Mouse (Mus musculus): ENCODE results near the gene Swt1. TPM values are rescaled to one million over a fixed set of nuclear protein-coding genes. Genes with fewer than 3 reads are reported as not detected.
A peak's percentile ranks its signal among the peaks of the same experiment; 100 is the strongest.

Swt1 gene
- polyA plus RNA-seq, 1 experiment from 2014 or later = 17.2 TPM

- ATAC-seq (peak; percentile 29; the same call in 1 of the 2 replicates), DNase-seq (no peak)
- Histone ChIP-seq H3K36me3 (replicated peaks; ENCODE audit: insufficient read depth, low read length) (peaks cover 55% of the 10 kb centered on the region), H3K4me1 (ENCODE audit: insufficient read depth) (no peaks in the 10 kb centered on the region), H3K4me3 (ENCODE audit: low read depth, low read length) (no peak overlapping the region), H3K4me2 (ENCODE audit: low read depth, low read length) (no peak overlapping the region), H3K9me3 (ENCODE audit: low read length) (no peaks in the 10 kb centered on the region), H3K27ac (ENCODE audit: low read depth) (no peak overlapping the region), H3K27me3 (ENCODE audit: insufficient read depth, low read length) (no peaks in the 10 kb centered on the region), H3K9ac (replicated peaks) (no peak overlapping the region)
- 30% methylated on average over 5 of the region's 5 CpGs for WGBS (ENCODE audit: insufficient replicate concordance)
- TF ChIP-seq EP300 (IDR thresholded peaks at IDR 0.05; ENCODE audit: low read depth) = no peak
- no peak for TF ChIP-seq CTCF (IDR thresholded peaks at IDR 0.05; ENCODE audit: low read depth)
Measured at GRCm38 (mm10) chr1:151457087-151457486, 28.8 kb upstream of the Swt1 start.

- no peak for DNase-seq
- no peaks in the 10 kb centered on the region for H3K27me3 ChIP-seq (ENCODE audit: insufficient read depth, low read length)
- H3K4me1 ChIP-seq (ENCODE audit: insufficient read depth) = no peaks in the 10 kb centered on the region
- no peaks in the 10 kb centered on the region for H3K9me3 ChIP-seq (ENCODE audit: low read length)
- ATAC-seq = no peak
- WGBS (ENCODE audit: insufficient replicate concordance) = 95% methylated on average over 11 of the region's 11 CpGs
- peaks cover 50% of the 10 kb centered on the region for H3K36me3 ChIP-seq (replicated peaks; ENCODE audit: insufficient read depth, low read length)
- H3K4me2 ChIP-seq (ENCODE audit: low read depth, low read length) = no peak overlapping the region
- TF ChIP-seq CTCF (IDR thresholded peaks at IDR 0.05; ENCODE audit: low read depth) (no peak), EP300 (IDR thresholded peaks at IDR 0.05; ENCODE audit: low read depth) (no peak)
- H3K27ac ChIP-seq (ENCODE audit: low read depth) = no peak overlapping the region
- H3K4me3 ChIP-seq (ENCODE audit: low read depth, low read length) = no peak overlapping the region
- H3K9ac ChIP-seq (replicated peaks) = no peak overlapping the region
Measured at GRCm38 (mm10) chr1:151451946-151452345, 23.7 kb upstream of the Swt1 start.

- Histone ChIP-seq H3K9ac (replicated peaks) (no peak overlapping the region), H3K4me3 (ENCODE audit: low read depth, low read length) (no peak overlapping the region), H3K4me2 (ENCODE audit: low read depth, low read length) (no peak overlapping the region), H3K9me3 (ENCODE audit: low read length) (no peaks in the 10 kb centered on the region), H3K36me3 (replicated peaks; ENCODE audit: insufficient read depth, low read length) (peaks cover 52% of the 10 kb centered on the region), H3K27me3 (ENCODE audit: insufficient read depth, low read length) (no peaks in the 10 kb centered on the region), H3K27ac (ENCODE audit: low read depth) (no peak overlapping the region), H3K4me1 (ENCODE audit: insufficient read depth) (no peaks in the 10 kb centered on the region)
- DNase-seq = no peak
- WGBS (ENCODE audit: insufficient replicate concordance) = 88% methylated on average over 1 of the region's 2 CpGs
- no peak for TF ChIP-seq EP300 (IDR thresholded peaks at IDR 0.05; ENCODE audit: low read depth)
- peak; percentile 17; the same call in 1 of the 2 replicates for TF ChIP-seq CTCF (IDR thresholded peaks at IDR 0.05; ENCODE audit: low read depth)
- ATAC-seq = no peak
Measured at GRCm38 (mm10) chr1:151450851-151451250, 22.6 kb upstream of the Swt1 start.

GRCm38 (mm10) chr1:151449866-151450265 is 21.6 kb upstream of the Swt1 start:
- peaks cover 59% of the 10 kb centered on the region for H3K36me3 ChIP-seq (replicated peaks; ENCODE audit: insufficient read depth, low read length)

GRCm38 (mm10) chr1:151435431-151435830 is 7.2 kb upstream of the Swt1 start:
- no peak overlapping the region for H3K27ac ChIP-seq (ENCODE audit: low read depth)
- ATAC-seq (no peak), DNase-seq (no peak)
- no peak overlapping the region for H3K9ac ChIP-seq (replicated peaks)
- H3K4me1 ChIP-seq (ENCODE audit: insufficient read depth) = no peaks in the 10 kb centered on the region
- no peaks in the 10 kb centered on the region for H3K27me3 ChIP-seq (ENCODE audit: insufficient read depth, low read length)
- WGBS (ENCODE audit: insufficient replicate concordance) = 87% methylated on average over 6 of the region's 6 CpGs
- peaks cover 46% of the 10 kb centered on the region for H3K36me3 ChIP-seq (replicated peaks; ENCODE audit: insufficient read depth, low read length)
- H3K9me3 ChIP-seq (ENCODE audit: low read length) = no peaks in the 10 kb centered on the region
- TF ChIP-seq EP300 (IDR thresholded peaks at IDR 0.05; ENCODE audit: low read depth) (no peak), CTCF (IDR thresholded peaks at IDR 0.05; ENCODE audit: low read depth) (no peak)
- no peak overlapping the region for H3K4me2 ChIP-seq (ENCODE audit: low read depth, low read length)
- H3K4me3 ChIP-seq (ENCODE audit: low read depth, low read length) = no peak overlapping the region

More at GRCm38 (mm10) chr1:151449866-151450265, 21.6 kb upstream of the Swt1 start:
- no peak overlapping the region for H3K27ac ChIP-seq (ENCODE audit: low read depth)
- 92% methylated on average over 10 of the region's 10 CpGs for WGBS (ENCODE audit: insufficient replicate concordance)
- ATAC-seq (no peak), DNase-seq (no peak)
- no peaks in the 10 kb centered on the region for H3K4me1 ChIP-seq (ENCODE audit: insufficient read depth)
- no peak overlapping the region for H3K9ac ChIP-seq (replicated peaks)
- H3K4me3 ChIP-seq (ENCODE audit: low read depth, low read length) = no peak overlapping the region
- TF ChIP-seq EP300 (IDR thresholded peaks at IDR 0.05; ENCODE audit: low read depth) (no peak), CTCF (IDR thresholded peaks at IDR 0.05; ENCODE audit: low read depth) (no peak)
- H3K9me3 ChIP-seq (ENCODE audit: low read length) = no peaks in the 10 kb centered on the region
- no peaks in the 10 kb centered on the region for H3K27me3 ChIP-seq (ENCODE audit: insufficient read depth, low read length)
- no peak overlapping the region for H3K4me2 ChIP-seq (ENCODE audit: low read depth, low read length)

- Histone ChIP-seq H3K9me3 (ENCODE audit: low read length) (no peaks in the 10 kb centered on the region), H3K36me3 (replicated peaks; ENCODE audit: insufficient read depth, low read length) (peaks cover 3% of the 10 kb centered on the region; the same call in 1 of the 2 replicates), H3K4me1 (ENCODE audit: insufficient read depth) (peaks cover 9% of the 10 kb centered on the region), H3K9ac (replicated peaks) (peak overlapping the region; percentile 99), H3K4me3 (ENCODE audit: low read depth, low read length) (peak overlapping the region; percentile 97), H3K27me3 (ENCODE audit: insufficient read depth, low read length) (no peaks in the 10 kb centered on the region), H3K27ac (ENCODE audit: low read depth) (peak overlapping the region; percentile 100), H3K4me2 (ENCODE audit: low read depth, low read length) (peak overlapping the region; percentile 70)
- DNase-seq (no peak), ATAC-seq (no peak)
- TF ChIP-seq EP300 (IDR thresholded peaks at IDR 0.05; ENCODE audit: low read depth) (no peak), CTCF (IDR thresholded peaks at IDR 0.05; ENCODE audit: low read depth) (no peak)
- 33% methylated on average over 9 of the region's 9 CpGs for WGBS (ENCODE audit: insufficient replicate concordance)
Measured at GRCm38 (mm10) chr1:151429316-151429715, 1.1 kb upstream of the Swt1 start.

- H3K9ac ChIP-seq (replicated peaks) = peak overlapping the region; percentile 99
- H3K27me3 ChIP-seq (ENCODE audit: insufficient read depth, low read length) = no peaks in the 10 kb centered on the region
- peak overlapping the region; percentile 100 for H3K27ac ChIP-seq (ENCODE audit: low read depth)
- DNase-seq (no peak), ATAC-seq (peak; percentile 30)
- peak overlapping the region; percentile 65 for H3K4me2 ChIP-seq (ENCODE audit: low read depth, low read length)
- H3K9me3 ChIP-seq (ENCODE audit: low read length) = no peaks in the 10 kb centered on the region
- TF ChIP-seq CTCF (IDR thresholded peaks at IDR 0.05; ENCODE audit: low read depth) (no peak), EP300 (IDR thresholded peaks at IDR 0.05; ENCODE audit: low read depth) (no peak)
- H3K4me1 ChIP-seq (ENCODE audit: insufficient read depth) = peaks cover 9% of the 10 kb centered on the region
- 0% methylated on average over 26 of the region's 26 CpGs for WGBS (ENCODE audit: insufficient replicate concordance)
- H3K4me3 ChIP-seq (ENCODE audit: low read depth, low read length) = peak overlapping the region; percentile 97
- no peaks in the 10 kb centered on the region; the same call in 1 of the 2 replicates for H3K36me3 ChIP-seq (replicated peaks; ENCODE audit: insufficient read depth, low read length)
Measured at GRCm38 (mm10) chr1:151427888-151428262, 380 bp downstream of the Swt1 start.
